Comparison of ENCODE assay signal across 10 mouse cellular contexts in genomic region chr13:78181930-78182558, GRCm38 (mm10). TPM values are rescaled to one million over a fixed set of nuclear protein-coding genes. Genes with fewer than 3 reads are reported as not detected.
DNase-seq lines count a peak whose midpoint lies in the region; ATAC-seq and TF ChIP-seq lines count a peak whose summit lies in the region.
"Had no signal": no experiment of that assay in that cellular context is flagged by ENCODE, and none has a peak within 500 bp of the region (broad histone marks: within the 10 kb centered on the region; RNA-seq: fewer than 3 reads in every experiment).

No protein-coding gene starts in this region.

- 19% methylated on average over 14 of the region's 14 CpGs for WGBS in cerebellum, adult 2 months
- WGBS in hindbrain, embryonic 15.5 days, result 4% methylated on average over 14 of the region's 14 CpGs
- 8% methylated on average over 13 of the region's 14 CpGs for WGBS in olfactory bulb, adult 2 months

- no peaks in the 10 kb centered on the region; the same call in 1 of the 2 replicates for H3K27me3 ChIP-seq in cerebellum, adult 2 months (ENCODE audit: control insufficient read depth, insufficient read depth, low read length)
- peaks cover 13% of the 10 kb centered on the region for H3K27me3 ChIP-seq in hindbrain, embryonic 15.5 days

- intact Hi-C loops in left cerebral cortex, adult 2 months (cut with DNase I), result loop anchor here (10.0 kb wide), 2 partner anchors 1137 to 1337 kb away; no protein-coding TSS in a partner anchor

- peak overlapping the region; percentile 39 for H3K9ac ChIP-seq in hindbrain, embryonic 15.5 days

- peak overlapping the region; percentile 62; the same call in 1 of the 2 replicates for H3K27ac ChIP-seq in cerebellum, adult 2 months (ENCODE audit: insufficient read depth, low read length)
- peak overlapping the region; percentile 86 for H3K27ac ChIP-seq in left cerebral cortex, adult 2 months
- peak overlapping the region; percentile 79 for H3K27ac ChIP-seq in hindbrain, embryonic 15.5 days (replicated peaks)
- H3K27ac ChIP-seq in olfactory bulb, adult 2 months (ENCODE audit: insufficient read depth, low read depth, low read length), result peak overlapping the region; percentile 64

- peak overlapping the region; percentile 77 for H3K4me2 ChIP-seq in hindbrain, embryonic 15.5 days

- peak; percentile 63 for ATAC-seq in hindbrain, embryonic 15.5 days (ENCODE audit: low FRiP score, low read depth)

- peak in 1 of 2 experiments; percentile 51 for DNase-seq in cerebellum, adult 2 months
- DNase-seq in cerebellum, adult 8-10 months, result no peak
- peak in 1 of 2 experiments; percentile 39 for DNase-seq in left cerebral cortex, adult 2 months (ENCODE audit: extremely low spot score in 1 of 2, low spot score in 2 of 2)
- DNase-seq in left cerebral cortex, adult 8-10 months (ENCODE audit: low spot score in 2 of 2), result no peak
- no peak for DNase-seq in adrenal gland, postnatal 4 days (ENCODE audit: low spot score in 2 of 2)
- no peak for DNase-seq in yolk sac, embryonic 10.5 days (ENCODE audit: low spot score)
- DNase-seq: thymus, postnatal 4 days had no signal

- no peaks in the 10 kb centered on the region for H3K9me3 ChIP-seq in hindbrain, embryonic 15.5 days

- no peaks in the 10 kb centered on the region for H3K4me1 ChIP-seq in cerebellum, adult 2 months (ENCODE audit: control insufficient read depth, insufficient read depth, low read length)
- peaks cover 36% of the 10 kb centered on the region for H3K4me1 ChIP-seq in hindbrain, embryonic 15.5 days (replicated peaks)
- H3K4me1 ChIP-seq in olfactory bulb, adult 2 months (ENCODE audit: control insufficient read depth, insufficient read depth, low read length), result peaks cover 4% of the 10 kb centered on the region; the same call in 1 of the 2 replicates

- no peak for TF ChIP-seq CTCF in cerebellum, adult 2 months (IDR thresholded peaks at IDR 0.05; ENCODE audit: borderline replicate concordance, insufficient read depth, low read depth, low read length)
- TF ChIP-seq CTCF in left cerebral cortex, adult 2 months (IDR thresholded peaks at IDR 0.05), result no peak
- no peak for TF ChIP-seq CTCF in olfactory bulb, adult 2 months (IDR thresholded peaks at IDR 0.05; ENCODE audit: insufficient read depth, low read depth, low read length)

- no peaks in the 10 kb centered on the region for H3K36me3 ChIP-seq in hindbrain, embryonic 15.5 days

- H3K4me3 ChIP-seq in cerebellum, adult 2 months (replicated peaks; ENCODE audit: insufficient read depth, low read depth, low read length), result peak overlapping the region; percentile 80
- peak overlapping the region; percentile 51 for H3K4me3 ChIP-seq in left cerebral cortex, adult 2 months
- H3K4me3 ChIP-seq in hindbrain, embryonic 15.5 days, result peak overlapping the region; percentile 40
- H3K4me3 ChIP-seq in olfactory bulb, adult 2 months (ENCODE audit: insufficient read depth, low read depth, low read length), result peak overlapping the region; percentile 18
- H3K4me3 ChIP-seq: erythroblast, embryonic 14.5 days had no signal

- TF ChIP-seq POLR2A in cerebellum, adult 2 months (IDR thresholded peaks at IDR 0.05; ENCODE audit: borderline replicate concordance, insufficient read depth, low read length), result no peak
- no peak for TF ChIP-seq POLR2A in olfactory bulb, adult 2 months (IDR thresholded peaks at IDR 0.05; ENCODE audit: insufficient read depth, low read depth, low read length)

RNA-seq across cellular contexts. Expression of gene Nr2f1, which starts 17.5 kb away (rescaled TPM):
- polyA plus RNA-seq in cerebellum, adult 2 months (2012; rRNA removed), result 71.3 and 84.5 TPM in 2 replicates
- total RNA-seq in left cerebral cortex, adult 2 months (2021), result 100 to 1,000 TPM; 118 to 125 TPM
- total RNA-seq in left cerebral cortex, adult 8-10 months (2022), result 100 to 1,000 TPM in 1 of 4 experiments, 10 to 100 TPM in 3; 92.7 to 104 (median 96.8) TPM
- 51.8 and 57.4 TPM in 2 replicates for polyA plus RNA-seq in hindbrain, embryonic 15.5 days (2015; fragmentation: Nextera tagmentation; extraction: Ambion mirVana)
- polyA plus RNA-seq in olfactory bulb, adult 2 months (2012; ENCODE audit: insufficient read depth, insufficient read length, low replicate concordance, missing spikeins), result not detected in 2 replicates
- 10 to 100 TPM; 29.4 to 29.5 TPM for total RNA-seq in adrenal gland, postnatal 4 days (2021)
- polyA plus RNA-seq: erythroblast, embryonic 14.5 days had no signal

Comparison
In these comparisons a context has a peak if more than half of its experiments do, and no peak if none do; other contexts are left out.
1. H3K4me3 ChIP-seq: peak in every context shown above with its lines; median percentile 80 in cerebellum, adult 2 months; 51 in left cerebral cortex, adult 2 months; 40 in hindbrain, embryonic 15.5 days; 18 in olfactory bulb, adult 2 months.